Mouse (Mus musculus) C2C12 (cell line): ENCODE measurements around the gene Dlx4. TPM values are rescaled to one million over a fixed set of nuclear protein-coding genes. Genes with fewer than 3 reads are reported as not detected.

Source experiments
- H3K27me3 ChIP-seq: one replicate; pipeline ENCODE4 v1.6.1; 2011; ENCODE audit not compliant: control insufficient read depth, insufficient read depth, insufficient read length
- H3K36me3 ChIP-seq: one replicate; pipeline ENCODE4 v1.6.1; 2011; ENCODE audit not compliant: control insufficient read depth, insufficient read depth
- H3K4me3 ChIP-seq: one replicate; pipeline ENCODE4 v1.5.1; 2011; ENCODE audit warnings: mild to moderate bottlenecking, control low read depth; ENCODE audit not compliant: poor library complexity, insufficient read depth, severe bottlenecking
- H3K79me2 ChIP-seq: one replicate; pipeline ENCODE4 v1.6.1; 2011; ENCODE audit not compliant: control insufficient read depth, insufficient read depth
- H3K79me3 ChIP-seq: one replicate; pipeline ENCODE4 v1.6.1; 2011; ENCODE audit warnings: low read depth, control low read depth
- H3ac ChIP-seq: one replicate; pipeline ENCODE3; 2011; ENCODE audit warnings: low read depth; ENCODE audit not compliant: control insufficient read depth, insufficient read length
- CEBPB ChIP-seq: IDR thresholded peaks from one replicate; pipeline ENCODE4 v1.6.1; 2011; ENCODE audit warnings: low read depth, mild to moderate bottlenecking, control low read depth, moderate library complexity
- CTCF ChIP-seq: IDR thresholded peaks from one replicate; pipeline ENCODE4 v1.5.1; 2011; ENCODE audit not compliant: control insufficient read depth, insufficient read depth, insufficient read length
- FOSL1 ChIP-seq: IDR thresholded peaks from one replicate; pipeline ENCODE4 v1.8.0; 2011; ENCODE audit warnings: mild to moderate bottlenecking, low read length; ENCODE audit not compliant: poor library complexity, insufficient read depth, severe bottlenecking
- MAX ChIP-seq: IDR thresholded peaks from one replicate; pipeline ENCODE4 v1.6.1; 2011; ENCODE audit warnings: mild to moderate bottlenecking, control low read depth
- MYOD1 ChIP-seq: IDR thresholded peaks from one replicate; pipeline ENCODE4 v1.6.1; 2011; ENCODE audit warnings: low read depth; ENCODE audit not compliant: control insufficient read depth, insufficient read length
- MYOG ChIP-seq: IDR thresholded peaks from one replicate; pipeline ENCODE4 v1.6.1; 2011; ENCODE audit not compliant: control insufficient read depth, insufficient read length; ENCODE audit errors: extremely low read depth
- USF1 ChIP-seq: IDR thresholded peaks from one replicate; pipeline ENCODE4 v1.6.1; 2011; ENCODE audit warnings: low read depth, mild to moderate bottlenecking, control low read depth, moderate library complexity
- polyA plus RNA-seq: library from polyadenylated mRNA; unstranded; fragments of >200 nt; fragmentation: generic; extraction: Trizol; gene quantifications from one replicate; pipeline ENCODE4 v1.2.1, GENCODE M21; 2012; ENCODE audit warnings: missing spikeins

Dlx4 gene
- polyA plus RNA-seq, 1 experiment, result 0.37 TPM

DNA sequence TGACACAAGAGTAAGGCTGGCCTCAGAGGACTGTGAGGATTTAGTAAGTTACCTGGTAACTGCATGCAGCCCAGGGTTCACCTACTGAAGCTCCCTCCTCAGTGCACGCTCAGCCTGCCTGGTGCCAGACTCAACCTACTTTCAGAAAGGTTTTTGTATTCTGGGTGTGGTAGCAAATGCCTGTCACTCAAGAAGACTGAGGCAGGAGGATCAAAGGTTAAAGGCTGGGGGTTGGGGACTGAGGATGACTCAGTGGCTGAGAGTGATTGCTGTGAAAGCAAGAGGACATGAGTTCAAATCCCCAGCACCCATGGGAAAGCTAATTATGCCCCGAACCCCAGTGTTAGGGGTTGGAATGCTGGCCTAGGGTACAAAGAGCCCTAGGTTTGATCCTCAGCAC lies 9.4 kb upstream of the Dlx4 start:
- Histone ChIP-seq H3K79me3 (no peaks in the 10 kb centered on the region), H3K79me2 (no peaks in the 10 kb centered on the region), H3ac (no peak overlapping the region), H3K36me3 (no peaks in the 10 kb centered on the region), H3K27me3 (no peaks in the 10 kb centered on the region), H3K4me3 (no peak overlapping the region)
- TF ChIP-seq MYOD1 (no peak), CTCF (no peak), MAX (no peak), USF1 (no peak), CEBPB (no peak), FOSL1 (no peak), MYOG (no peak)

DNA sequence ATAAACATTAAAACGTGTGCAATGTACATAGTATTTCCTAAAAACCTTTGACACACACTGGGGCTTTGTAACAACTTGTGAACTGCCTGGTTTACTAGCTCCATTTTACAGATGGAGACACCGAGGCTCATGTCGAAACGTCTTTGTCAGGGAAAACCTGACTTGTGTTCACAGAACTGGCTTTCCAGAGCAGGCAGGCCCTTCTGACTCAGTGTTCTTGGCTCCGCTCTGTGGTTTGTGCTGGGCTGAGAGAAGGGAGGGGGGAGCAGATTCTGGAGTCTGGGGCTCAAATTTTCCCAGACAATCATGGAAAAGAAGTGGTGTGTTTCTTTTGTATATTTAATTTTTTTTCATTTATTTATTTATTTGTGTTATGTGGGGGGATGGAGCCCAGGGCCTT lies 7.6 kb upstream of the Dlx4 start:
- TF ChIP-seq CEBPB (no peak), MAX (no peak), MYOD1 (no peak)
- Histone ChIP-seq H3K27me3 (no peaks in the 10 kb centered on the region), H3ac (no peak overlapping the region), H3K79me2 (no peaks in the 10 kb centered on the region), H3K79me3 (no peaks in the 10 kb centered on the region), H3K36me3 (no peaks in the 10 kb centered on the region), H3K4me3 (no peak overlapping the region)

DNA sequence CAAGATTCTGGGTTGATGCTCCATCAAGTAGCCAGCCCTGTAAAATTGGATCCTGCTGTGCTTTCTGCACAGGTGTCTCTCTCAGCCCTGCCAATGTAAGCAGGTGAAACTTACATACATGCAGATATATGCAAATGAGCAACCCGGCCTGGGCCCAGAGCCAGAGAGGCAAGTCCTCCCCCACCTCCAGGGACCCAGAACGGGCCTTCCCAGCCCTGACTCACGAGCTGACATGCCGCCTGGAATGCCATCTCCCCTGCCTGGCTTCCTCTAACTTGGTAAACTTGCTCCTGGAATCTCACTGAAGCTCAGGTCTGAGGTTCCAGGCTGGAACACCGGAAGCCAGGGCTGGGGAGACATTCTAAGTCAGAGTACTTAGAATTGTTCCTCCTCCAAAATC lies 7.1 kb upstream of the Dlx4 start:
- H3K4me3 ChIP-seq, result no peak overlapping the region
- no peaks in the 10 kb centered on the region for H3K27me3 ChIP-seq
- no peak overlapping the region for H3ac ChIP-seq
- H3K36me3 ChIP-seq, result no peaks in the 10 kb centered on the region
- H3K79me2 ChIP-seq, result no peaks in the 10 kb centered on the region
- TF ChIP-seq CEBPB (no peak), MAX (peak; percentile 64)
- H3K79me3 ChIP-seq, result no peaks in the 10 kb centered on the region

DNA sequence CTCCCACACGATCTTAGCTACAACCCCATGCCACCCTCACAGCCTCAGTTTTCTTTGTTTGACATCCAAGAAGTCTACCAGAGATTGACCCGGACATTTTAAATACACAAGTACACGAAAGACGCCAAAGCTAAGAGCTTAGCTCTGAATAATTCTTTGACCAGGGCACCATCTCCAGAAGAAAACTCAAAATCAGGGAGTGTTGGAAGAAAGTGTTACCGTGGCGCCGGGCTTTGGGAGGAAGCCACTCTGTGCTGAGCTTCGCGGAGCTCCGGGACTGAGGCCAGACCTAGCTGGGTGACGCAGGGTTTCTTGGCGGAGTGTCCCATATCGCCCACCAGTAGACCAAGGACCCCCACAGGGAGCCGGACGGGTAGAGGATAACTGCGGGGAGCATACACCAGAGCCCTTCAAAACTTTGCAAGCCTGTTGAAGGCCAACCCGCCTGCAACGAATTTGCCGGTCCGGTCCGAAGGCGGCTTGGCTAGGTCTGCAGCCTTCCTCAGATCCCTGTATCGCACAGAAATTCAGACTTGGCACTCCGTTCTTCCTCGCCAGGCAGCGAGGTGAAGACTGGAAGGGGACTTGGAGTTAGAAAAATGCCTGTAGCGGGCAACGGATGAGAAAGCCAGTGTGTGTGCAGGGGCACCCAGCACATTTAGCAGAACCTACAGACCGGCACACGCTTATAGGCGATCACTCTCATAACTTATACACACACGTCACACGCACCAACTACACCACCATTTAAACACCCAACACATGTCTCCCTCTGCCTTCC lies 4.4 kb upstream of the Dlx4 start:
- Histone ChIP-seq H3K36me3 (no peaks in the 10 kb centered on the region), H3K4me3 (no peak overlapping the region), H3K79me2 (no peaks in the 10 kb centered on the region), H3K79me3 (no peaks in the 10 kb centered on the region), H3ac (no peak overlapping the region), H3K27me3 (no peaks in the 10 kb centered on the region)
- TF ChIP-seq CEBPB (no peak), MYOG (no peak), FOSL1 (no peak), MAX (no peak)

GRCm38 (mm10) chr11:95149462-95150268 lies 3.6 kb upstream of the Dlx4 start:
- H3ac ChIP-seq, result no peak overlapping the region
- no peak overlapping the region for H3K4me3 ChIP-seq
- no peaks in the 10 kb centered on the region for H3K36me3 ChIP-seq
- TF ChIP-seq FOSL1 (no peak), MAX (no peak), CTCF (no peak), CEBPB (no peak), USF1 (no peak), MYOG (no peak), MYOD1 (no peak)
- H3K27me3 ChIP-seq, result no peaks in the 10 kb centered on the region
- no peaks in the 10 kb centered on the region for H3K79me3 ChIP-seq
- H3K79me2 ChIP-seq, result no peaks in the 10 kb centered on the region

DNA sequence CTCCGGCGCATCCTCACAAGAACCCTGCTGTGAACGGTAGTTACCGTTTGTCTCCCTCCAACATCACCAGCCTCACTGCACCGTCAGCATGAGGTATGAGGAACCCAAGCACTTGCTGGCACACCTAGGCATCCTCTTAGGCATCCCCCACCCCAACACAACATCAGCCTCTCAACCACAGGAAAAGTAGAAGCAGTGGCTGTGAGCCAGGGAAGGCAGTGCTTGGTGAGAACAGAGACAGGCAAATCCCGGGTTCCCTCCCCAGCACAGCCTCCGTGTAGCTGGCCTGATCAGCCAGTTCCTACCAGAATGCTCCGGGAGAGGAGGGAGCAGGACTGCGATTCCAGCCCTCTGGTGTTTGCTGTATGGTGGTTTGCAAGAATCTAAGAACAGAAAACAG lies 2.7 kb upstream of the Dlx4 start:
- H3K27me3 ChIP-seq, result no peaks in the 10 kb centered on the region

More for the DNA sequence above, 2.7 kb upstream of the Dlx4 start:
- no peaks in the 10 kb centered on the region for H3K79me2 ChIP-seq
- H3K36me3 ChIP-seq, result no peaks in the 10 kb centered on the region
- TF ChIP-seq CTCF, result no peak
- TF ChIP-seq MYOD1, result no peak
- no peak for TF ChIP-seq FOSL1
- TF ChIP-seq MYOG, result no peak
- H3K79me3 ChIP-seq, result no peaks in the 10 kb centered on the region
- H3ac ChIP-seq, result no peak overlapping the region
- H3K4me3 ChIP-seq, result no peak overlapping the region
